ENCODE assay signal across 29 mouse cellular contexts in genomic region chr5:143126089-143126488, GRCm38 (mm10). TPM values are rescaled to one million over a fixed set of nuclear protein-coding genes. Genes with fewer than 3 reads are reported as not detected.
DNase-seq lines count a peak whose midpoint lies in the region; ATAC-seq and TF ChIP-seq lines count a peak whose summit lies in the region.
"Had no signal": no experiment of that assay in that cellular context is flagged by ENCODE, and none has a peak within 500 bp of the region (broad histone marks: within the 10 kb centered on the region; RNA-seq: fewer than 3 reads in every experiment).

No protein-coding gene starts in this region.

- H3K27ac ChIP-seq in midbrain, embryonic 11.5 days (ENCODE audit: low read depth, low read length), result no peak overlapping the region
- H3K27ac ChIP-seq in midbrain, embryonic 10.5 days (replicated peaks), result no peak overlapping the region
- H3K27ac ChIP-seq in forebrain, embryonic 16.5 days (ENCODE audit: low read length), result peak overlapping the region; percentile 58; the same call in 1 of the 2 replicates
- 0 out of 2 replicates have a peak overlapping the region, but pooled peaks have one; percentile 22 for H3K27ac ChIP-seq in hindbrain, postnatal 0 days
- H3K27ac ChIP-seq in midbrain, postnatal 0 days (ENCODE audit: low read depth, low read length), result peak overlapping the region; percentile 89
- H3K27ac ChIP-seq: embryonic facial prominence, embryonic 10.5 days; heart, embryonic 10.5 days; limb, embryonic 13.5 days; liver, embryonic 12.5 days had no signal

- WGBS in midbrain, embryonic 11.5 days, result 87% methylated on average over 9 of the region's 9 CpGs
- WGBS in midbrain, embryonic 10.5 days, result 86% methylated on average over 9 of the region's 9 CpGs
- WGBS in forebrain, embryonic 16.5 days, result 84% methylated on average over 9 of the region's 9 CpGs
- 83% methylated on average over 9 of the region's 9 CpGs for WGBS in hindbrain, postnatal 0 days
- 82% methylated on average over 9 of the region's 9 CpGs for WGBS in midbrain, postnatal 0 days

- H3K9ac ChIP-seq in midbrain, embryonic 11.5 days (ENCODE audit: low read length), result no peak overlapping the region
- H3K9ac ChIP-seq in forebrain, embryonic 16.5 days (replicated peaks; ENCODE audit: low read depth, low read length), result no peak overlapping the region
- no peak overlapping the region for H3K9ac ChIP-seq in hindbrain, postnatal 0 days (replicated peaks; ENCODE audit: low read length)
- no peak overlapping the region for H3K9ac ChIP-seq in midbrain, postnatal 0 days (replicated peaks; ENCODE audit: low read length, poor library complexity, severe bottlenecking)
- H3K9ac ChIP-seq: limb, embryonic 13.5 days; liver, embryonic 12.5 days had no signal

- H3K4me2 ChIP-seq in midbrain, embryonic 11.5 days, result no peak overlapping the region
- H3K4me2 ChIP-seq in forebrain, embryonic 16.5 days (ENCODE audit: low read length), result no peak overlapping the region
- no peak overlapping the region for H3K4me2 ChIP-seq in hindbrain, postnatal 0 days (ENCODE audit: low read depth, low read length)
- peak overlapping the region; percentile 9; the same call in 1 of the 2 replicates for H3K4me2 ChIP-seq in midbrain, postnatal 0 days (ENCODE audit: low read depth, low read length, poor library complexity, severe bottlenecking)
- H3K4me2 ChIP-seq: limb, embryonic 13.5 days; liver, embryonic 12.5 days had no signal

- TF ChIP-seq CTCF in hindbrain, postnatal 0 days (IDR thresholded peaks at IDR 0.05; ENCODE audit: low read depth), result no peak
- TF ChIP-seq CTCF in midbrain, postnatal 0 days (IDR thresholded peaks at IDR 0.05), result no peak

- intact Hi-C loops in left cerebral cortex, postnatal 4 days (cut with DNase I), result no loop called here

- ATAC-seq in midbrain, embryonic 11.5 days (ENCODE audit: low FRiP score), result no peak
- ATAC-seq in forebrain, embryonic 16.5 days, result no peak
- no peak for ATAC-seq in hindbrain, postnatal 0 days
- ATAC-seq in midbrain, postnatal 0 days (ENCODE audit: low FRiP score), result no peak
- ATAC-seq: intestine, postnatal 0 days; liver, embryonic 12.5 days had no signal

- peaks cover 3% of the 10 kb centered on the region; the same call in 1 of the 2 replicates for H3K4me1 ChIP-seq in midbrain, embryonic 11.5 days (ENCODE audit: control insufficient read depth, insufficient read depth, low read length)
- peaks cover 9% of the 10 kb centered on the region for H3K4me1 ChIP-seq in midbrain, embryonic 10.5 days
- peaks cover 7% of the 10 kb centered on the region for H3K4me1 ChIP-seq in forebrain, embryonic 16.5 days (replicated peaks; ENCODE audit: control insufficient read depth, insufficient read depth, low read length)
- no peaks in the 10 kb centered on the region for H3K4me1 ChIP-seq in hindbrain, postnatal 0 days (ENCODE audit: insufficient read depth, low read length)
- H3K4me1 ChIP-seq in midbrain, postnatal 0 days (ENCODE audit: insufficient read depth, low read length), result 0 out of 2 replicates have a peak, but pooled peaks cover 4% of the 10 kb centered on the region
- H3K4me1 ChIP-seq: heart, embryonic 10.5 days; limb, embryonic 13.5 days; liver, embryonic 12.5 days had no signal

- DNase-seq in midbrain, embryonic 11.5 days (ENCODE audit: low spot score, missing footprints), result peak; percentile 75
- DNase-seq in midbrain, embryonic 10.5 days (ENCODE audit: low spot score), result no peak
- no peak for DNase-seq in hindbrain, postnatal 0 days (ENCODE audit: low spot score)
- DNase-seq in midbrain, postnatal 0 days (ENCODE audit: low spot score), result no peak
- DNase-seq in heart, adult 11 months, result no peak
- DNase-seq in left cerebral cortex, postnatal 4 days, result no peak
- DNase-seq: adrenal gland, postnatal 14 days; cerebellum, adult 9-10 months; gastrocnemius, postnatal 25 days; kidney, postnatal 25 days; lung, adult 18-20 months; lung, postnatal 10 days had no signal

- H3K27me3 ChIP-seq in midbrain, embryonic 11.5 days (ENCODE audit: control insufficient read depth, insufficient read depth, low read length), result no peaks in the 10 kb centered on the region
- H3K27me3 ChIP-seq in midbrain, embryonic 10.5 days (ENCODE audit: low read depth, poor library complexity, severe bottlenecking), result no peaks in the 10 kb centered on the region
- no peaks in the 10 kb centered on the region for H3K27me3 ChIP-seq in forebrain, embryonic 16.5 days (replicated peaks; ENCODE audit: control insufficient read depth, insufficient read depth, low read length)
- H3K27me3 ChIP-seq in hindbrain, postnatal 0 days (ENCODE audit: insufficient read depth, low read length), result no peaks in the 10 kb centered on the region
- no peaks in the 10 kb centered on the region for H3K27me3 ChIP-seq in midbrain, postnatal 0 days (ENCODE audit: insufficient read depth, low read length)
- H3K27me3 ChIP-seq: limb, embryonic 13.5 days had no signal

- H3K36me3 ChIP-seq in midbrain, embryonic 11.5 days (ENCODE audit: control insufficient read depth, insufficient read depth, low read length), result no peaks in the 10 kb centered on the region
- H3K36me3 ChIP-seq in midbrain, embryonic 10.5 days, result no peaks in the 10 kb centered on the region
- no peaks in the 10 kb centered on the region for H3K36me3 ChIP-seq in forebrain, embryonic 16.5 days (ENCODE audit: control insufficient read depth, insufficient read depth)
- no peaks in the 10 kb centered on the region for H3K36me3 ChIP-seq in hindbrain, postnatal 0 days (ENCODE audit: insufficient read depth, low read length)
- no peaks in the 10 kb centered on the region for H3K36me3 ChIP-seq in midbrain, postnatal 0 days (ENCODE audit: insufficient read depth, low read length)
- H3K36me3 ChIP-seq: embryonic facial prominence, embryonic 10.5 days; heart, embryonic 10.5 days; limb, embryonic 13.5 days; liver, embryonic 12.5 days had no signal

- H3K9me3 ChIP-seq in midbrain, embryonic 11.5 days (ENCODE audit: control insufficient read depth, low read length), result no peaks in the 10 kb centered on the region
- peaks cover 7% of the 10 kb centered on the region for H3K9me3 ChIP-seq in midbrain, embryonic 10.5 days (replicated peaks)
- peaks cover 6% of the 10 kb centered on the region; the same call in 1 of the 2 replicates for H3K9me3 ChIP-seq in forebrain, embryonic 16.5 days (ENCODE audit: control insufficient read depth, low read length)
- no peaks in the 10 kb centered on the region for H3K9me3 ChIP-seq in hindbrain, postnatal 0 days (ENCODE audit: low read length)
- no peaks in the 10 kb centered on the region for H3K9me3 ChIP-seq in midbrain, postnatal 0 days (ENCODE audit: low read length)
- H3K9me3 ChIP-seq: liver, embryonic 12.5 days had no signal

- no peak overlapping the region for H3K4me3 ChIP-seq in midbrain, embryonic 11.5 days (ENCODE audit: low read depth, low read length)
- no peak overlapping the region for H3K4me3 ChIP-seq in midbrain, embryonic 10.5 days
- H3K4me3 ChIP-seq in forebrain, embryonic 16.5 days (replicated peaks; ENCODE audit: low read length), result no peak overlapping the region
- no peak overlapping the region for H3K4me3 ChIP-seq in hindbrain, postnatal 0 days (ENCODE audit: low read length)
- H3K4me3 ChIP-seq in midbrain, postnatal 0 days (ENCODE audit: low read depth, low read length), result no peak overlapping the region
- H3K4me3 ChIP-seq: embryonic facial prominence, embryonic 10.5 days; heart, embryonic 10.5 days; limb, embryonic 13.5 days; liver, embryonic 12.5 days had no signal

RNA-seq across cellular contexts. Expression of gene Rnf216, which starts 13.3 kb away (rescaled TPM):
- 29.2 and 29.4 TPM in 2 replicates for polyA plus RNA-seq in midbrain, embryonic 11.5 days (2014; fragmentation: Nextera tagmentation; extraction: Ambion mirVana)
- polyA plus RNA-seq in midbrain, embryonic 10.5 days (2016; fragmentation: Nextera tagmentation; extraction: Ambion mirVana), result 39.8 and 46.5 TPM in 2 replicates
- 36.5 and 43.0 TPM in 2 replicates for polyA plus RNA-seq in forebrain, embryonic 16.5 days (2015; fragmentation: Nextera tagmentation; extraction: Ambion mirVana)
- 28.0 and 32.7 TPM in 2 replicates for total RNA-seq in hindbrain, postnatal 0 days (2014; rRNA removed)
- 25.3 and 29.7 TPM in 2 replicates for polyA plus RNA-seq in hindbrain, postnatal 0 days (2015; fragmentation: Nextera tagmentation; extraction: Ambion mirVana)
- total RNA-seq in midbrain, postnatal 0 days (2014; rRNA removed), result 37.0 and 40.7 TPM in 2 replicates
- 22.1 and 27.5 TPM in 2 replicates for polyA plus RNA-seq in midbrain, postnatal 0 days (2015; fragmentation: Nextera tagmentation; extraction: Ambion mirVana)
- total RNA-seq in left cerebral cortex, postnatal 4 days (2021), result 10 to 100 TPM; 41.9 to 42.5 TPM

RNA-seq across cellular contexts. Expression of gene Olfr718-ps1, which starts 21.3 kb away (rescaled TPM):
- not detected in 2 replicates for polyA plus RNA-seq in midbrain, embryonic 11.5 days (2014; fragmentation: Nextera tagmentation; extraction: Ambion mirVana)
- 0.04 TPM in 1 of 2 replicates, not detected in the other for polyA plus RNA-seq in midbrain, embryonic 10.5 days (2016; fragmentation: Nextera tagmentation; extraction: Ambion mirVana)
- 0.06 TPM in 1 of 2 replicates, not detected in the other for polyA plus RNA-seq in forebrain, embryonic 16.5 days (2015; fragmentation: Nextera tagmentation; extraction: Ambion mirVana)
- total RNA-seq in hindbrain, postnatal 0 days (2014; rRNA removed), result not detected in 2 replicates
- not detected in 2 replicates for polyA plus RNA-seq in hindbrain, postnatal 0 days (2015; fragmentation: Nextera tagmentation; extraction: Ambion mirVana)
- total RNA-seq in midbrain, postnatal 0 days (2014; rRNA removed), result not detected in 2 replicates
- not detected in 2 replicates for polyA plus RNA-seq in midbrain, postnatal 0 days (2015; fragmentation: Nextera tagmentation; extraction: Ambion mirVana)
- total RNA-seq in left cerebral cortex, postnatal 4 days (2021), result under 1 TPM; 0.06 to 0.18 TPM
- total RNA-seq: adrenal gland, postnatal 14 days; hematopoietic stem cell, adult 5-6 weeks; monocyte, adult 5-6 weeks had no signal
- polyA plus RNA-seq: embryonic facial prominence, embryonic 10.5 days; heart, embryonic 16.5 days; liver, embryonic 12.5 days; neural tube, embryonic 11.5 days; spleen, adult 2 months; testis, adult 2 months; urinary bladder, adult 2 months had no signal

RNA-seq across cellular contexts. Expression of gene Rbak, which starts 54.5 kb away (rescaled TPM):
- polyA plus RNA-seq in midbrain, embryonic 11.5 days (2014; fragmentation: Nextera tagmentation; extraction: Ambion mirVana), result 10.8 and 11.9 TPM in 2 replicates
- polyA plus RNA-seq in midbrain, embryonic 10.5 days (2016; fragmentation: Nextera tagmentation; extraction: Ambion mirVana), result 13.4 and 15.6 TPM in 2 replicates
- 14.1 and 17.9 TPM in 2 replicates for polyA plus RNA-seq in forebrain, embryonic 16.5 days (2015; fragmentation: Nextera tagmentation; extraction: Ambion mirVana)
- 11.8 and 13.3 TPM in 2 replicates for total RNA-seq in hindbrain, postnatal 0 days (2014; rRNA removed)
- 9.3 and 10.0 TPM in 2 replicates for polyA plus RNA-seq in hindbrain, postnatal 0 days (2015; fragmentation: Nextera tagmentation; extraction: Ambion mirVana)
- 15.2 and 22.7 TPM in 2 replicates for total RNA-seq in midbrain, postnatal 0 days (2014; rRNA removed)
- polyA plus RNA-seq in midbrain, postnatal 0 days (2015; fragmentation: Nextera tagmentation; extraction: Ambion mirVana), result 9.1 and 9.2 TPM in 2 replicates
- 10 to 100 TPM; 19.6 to 25.5 TPM for total RNA-seq in left cerebral cortex, postnatal 4 days (2021)

RNA-seq across cellular contexts. Expression of gene Spdye4b, which starts 54.7 kb away (rescaled TPM):
- not detected in 2 replicates for polyA plus RNA-seq in midbrain, embryonic 11.5 days (2014; fragmentation: Nextera tagmentation; extraction: Ambion mirVana)
- not detected in 2 replicates for polyA plus RNA-seq in midbrain, embryonic 10.5 days (2016; fragmentation: Nextera tagmentation; extraction: Ambion mirVana)
- polyA plus RNA-seq in forebrain, embryonic 16.5 days (2015; fragmentation: Nextera tagmentation; extraction: Ambion mirVana), result not detected in 2 replicates
- 0.11 TPM in 1 of 2 replicates, not detected in the other for total RNA-seq in hindbrain, postnatal 0 days (2014; rRNA removed)
- not detected in 2 replicates for polyA plus RNA-seq in hindbrain, postnatal 0 days (2015; fragmentation: Nextera tagmentation; extraction: Ambion mirVana)
- not detected in 2 replicates for total RNA-seq in midbrain, postnatal 0 days (2014; rRNA removed)
- polyA plus RNA-seq in midbrain, postnatal 0 days (2015; fragmentation: Nextera tagmentation; extraction: Ambion mirVana), result not detected in 2 replicates
- total RNA-seq in left cerebral cortex, postnatal 4 days (2021), result under 1 TPM in 1 of 2 experiments, not detected in 1; 0.18 TPM
- total RNA-seq: adrenal gland, postnatal 14 days; common myeloid progenitor, adult 5-6 weeks; gastrocnemius, postnatal 25 days; hematopoietic stem cell, adult 5-6 weeks; layer of hippocampus, adult 8-10 months; left cerebral cortex, postnatal 14 days had no signal
- polyA plus RNA-seq: embryonic facial prominence, embryonic 10.5 days; heart, embryonic 10.5 days; heart, embryonic 16.5 days; intestine, postnatal 0 days; kidney, embryonic 14.5 days; limb, embryonic 13.5 days; liver, embryonic 12.5 days; neural tube, embryonic 11.5 days; spleen, adult 2 months; urinary bladder, adult 2 months had no signal

Comparison
In these comparisons a context has a peak if more than half of its experiments do, and no peak if none do; other contexts are left out.
1. H3K27ac ChIP-seq: peak in forebrain, embryonic 16.5 days (single experiment), hindbrain, postnatal 0 days (single experiment) and midbrain, postnatal 0 days (single experiment); none in midbrain, embryonic 11.5 days (single experiment) and midbrain, embryonic 10.5 days (single experiment).